12 mouse cellular contexts compared by ENCODE assay signal in the genomic region with DNA sequence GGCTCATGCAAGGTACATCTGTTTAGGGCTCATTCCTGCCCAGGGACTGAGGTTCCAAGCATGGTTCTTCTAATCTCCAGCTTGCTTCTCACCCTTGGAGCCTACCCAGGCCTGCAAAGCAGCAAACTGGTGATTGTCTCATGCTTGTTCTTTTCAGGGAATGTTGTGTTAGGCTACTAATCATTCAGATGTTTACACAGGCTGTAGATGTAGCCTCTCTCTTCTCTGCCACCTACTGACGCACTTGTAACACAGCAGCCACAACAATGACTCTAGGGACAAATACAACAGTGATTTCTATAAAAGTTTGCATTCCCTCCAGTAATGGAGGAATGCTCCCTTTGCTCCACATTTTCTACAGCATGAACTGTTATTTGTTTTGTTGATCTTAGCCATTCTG. TPM values are rescaled to one million over a fixed set of nuclear protein-coding genes. Genes with fewer than 3 reads are reported as not detected.
DNase-seq lines count a peak whose midpoint lies in the region; ATAC-seq and TF ChIP-seq lines count a peak whose summit lies in the region.
"Had no signal": no experiment of that assay in that cellular context is flagged by ENCODE, and none has a peak within 500 bp of the region (broad histone marks: within the 10 kb centered on the region; RNA-seq: fewer than 3 reads in every experiment).

No protein-coding gene starts in this region.

- no peaks in the 10 kb centered on the region for H3K27me3 ChIP-seq in forebrain, embryonic 13.5 days
- H3K27me3 ChIP-seq in forebrain, embryonic 12.5 days, result no peaks in the 10 kb centered on the region
- no peaks in the 10 kb centered on the region for H3K27me3 ChIP-seq in liver, embryonic 14.5 days (ENCODE audit: control insufficient read depth, insufficient read depth, low read length)
- H3K27me3 ChIP-seq in liver, embryonic 11.5 days (replicated peaks; ENCODE audit: control insufficient read depth, insufficient read depth, low read length), result no peaks in the 10 kb centered on the region
- H3K27me3 ChIP-seq: limb, embryonic 15.5 days; neural tube, embryonic 13.5 days had no signal

- no peak for DNase-seq in liver, embryonic 14.5 days (ENCODE audit: low read depth in 3 of 3, low spot score in 3 of 3)
- DNase-seq in liver, embryonic 11.5 days (ENCODE audit: low spot score), result no peak
- peak; percentile 64 for DNase-seq in embryo, embryonic 10 days (ENCODE audit: low spot score)
- peak; percentile 17 for DNase-seq in retina, postnatal 1 day
- DNase-seq in kidney, adult 18-20 months, result no peak
- no peak for DNase-seq in adrenal gland, postnatal 4 days (ENCODE audit: low spot score in 2 of 2)

- no peak overlapping the region for H3K4me2 ChIP-seq in forebrain, embryonic 13.5 days
- H3K4me2 ChIP-seq in forebrain, embryonic 12.5 days, result no peak overlapping the region
- no peak overlapping the region for H3K4me2 ChIP-seq in liver, embryonic 14.5 days (ENCODE audit: low read depth)
- no peak overlapping the region for H3K4me2 ChIP-seq in liver, embryonic 11.5 days
- H3K4me2 ChIP-seq: limb, embryonic 15.5 days; neural tube, embryonic 13.5 days had no signal

- no peaks in the 10 kb centered on the region for H3K4me1 ChIP-seq in forebrain, embryonic 13.5 days
- H3K4me1 ChIP-seq in forebrain, embryonic 12.5 days, result no peaks in the 10 kb centered on the region
- H3K4me1 ChIP-seq in liver, embryonic 14.5 days (replicated peaks; ENCODE audit: control insufficient read depth in 2 of 2, insufficient read depth in 2 of 2, low read length in 1 of 2), result no peaks in the 10 kb centered on the region
- H3K4me1 ChIP-seq in liver, embryonic 11.5 days (replicated peaks; ENCODE audit: control insufficient read depth, insufficient read depth, low read length), result no peaks in the 10 kb centered on the region
- H3K4me1 ChIP-seq: limb, embryonic 15.5 days; neural tube, embryonic 13.5 days had no signal

- no peak for TF ChIP-seq EP300 in liver, embryonic 14.5 days (IDR thresholded peaks at IDR 0.05; ENCODE audit: low read depth)

- no peak overlapping the region for H3K9ac ChIP-seq in forebrain, embryonic 13.5 days
- no peak overlapping the region for H3K9ac ChIP-seq in forebrain, embryonic 12.5 days
- H3K9ac ChIP-seq in liver, embryonic 14.5 days (replicated peaks), result no peak overlapping the region
- no peak overlapping the region for H3K9ac ChIP-seq in liver, embryonic 11.5 days (ENCODE audit: low read depth, low read length)
- H3K9ac ChIP-seq: limb, embryonic 15.5 days; neural tube, embryonic 13.5 days had no signal

- whole genome bisulfite sequencing in forebrain, embryonic 13.5 days, result 33% methylated on average over 1 of the region's 1 CpGs
- 25% methylated on average over 1 of the region's 1 CpGs for WGBS in forebrain, embryonic 12.5 days
- 33% methylated on average over 1 of the region's 1 CpGs for WGBS in liver, embryonic 14.5 days (ENCODE audit: insufficient replicate concordance)
- 31% methylated on average over 1 of the region's 1 CpGs for WGBS in liver, embryonic 11.5 days

- H3K27ac ChIP-seq in forebrain, embryonic 13.5 days, result no peak overlapping the region
- no peak overlapping the region for H3K27ac ChIP-seq in forebrain, embryonic 12.5 days
- H3K27ac ChIP-seq in liver, embryonic 14.5 days, result no peak overlapping the region
- no peak overlapping the region for H3K27ac ChIP-seq in liver, embryonic 11.5 days (ENCODE audit: low read depth, low read length)
- H3K27ac ChIP-seq: limb, embryonic 15.5 days; neural tube, embryonic 13.5 days had no signal

- TF ChIP-seq CTCF in liver, embryonic 14.5 days (IDR thresholded peaks at IDR 0.05; ENCODE audit: low read depth), result peak; percentile 57

- ATAC-seq in forebrain, embryonic 13.5 days, result 0 out of 2 replicates have a peak, but pooled peaks have one; percentile 33
- ATAC-seq in forebrain, embryonic 12.5 days (ENCODE audit: low FRiP score), result no peak
- no peak for ATAC-seq in liver, embryonic 14.5 days (ENCODE audit: insufficient read depth)
- ATAC-seq in liver, embryonic 11.5 days (replicated peaks; ENCODE audit: low FRiP score), result no peak; the same call in 1 of the 2 replicates

- no peak overlapping the region for H3K4me3 ChIP-seq in forebrain, embryonic 13.5 days
- no peak overlapping the region for H3K4me3 ChIP-seq in forebrain, embryonic 12.5 days (replicated peaks)
- no peak overlapping the region for H3K4me3 ChIP-seq in liver, embryonic 14.5 days (ENCODE audit: insufficient read depth in 1 of 2, low read depth in 2 of 2, low read length in 2 of 2)
- H3K4me3 ChIP-seq in liver, embryonic 11.5 days (ENCODE audit: low read depth, low read length), result no peak overlapping the region
- H3K4me3 ChIP-seq: limb, embryonic 15.5 days; neural tube, embryonic 13.5 days had no signal

- no peaks in the 10 kb centered on the region for H3K9me3 ChIP-seq in forebrain, embryonic 13.5 days (replicated peaks)
- no peaks in the 10 kb centered on the region for H3K9me3 ChIP-seq in forebrain, embryonic 12.5 days
- no peaks in the 10 kb centered on the region for H3K9me3 ChIP-seq in liver, embryonic 14.5 days (ENCODE audit: control insufficient read depth, low read length)
- H3K9me3 ChIP-seq in liver, embryonic 11.5 days (ENCODE audit: control insufficient read depth, low read length), result no peaks in the 10 kb centered on the region
- H3K9me3 ChIP-seq: limb, embryonic 15.5 days; neural tube, embryonic 13.5 days had no signal

- H3K36me3 ChIP-seq in forebrain, embryonic 13.5 days (ENCODE audit: poor library complexity, severe bottlenecking), result no peaks in the 10 kb centered on the region
- H3K36me3 ChIP-seq in forebrain, embryonic 12.5 days (replicated peaks), result no peaks in the 10 kb centered on the region
- H3K36me3 ChIP-seq in liver, embryonic 14.5 days (replicated peaks; ENCODE audit: control insufficient read depth, insufficient read depth, low read depth), result no peaks in the 10 kb centered on the region
- H3K36me3 ChIP-seq in liver, embryonic 11.5 days (ENCODE audit: control insufficient read depth, insufficient read depth, low read length), result no peaks in the 10 kb centered on the region
- H3K36me3 ChIP-seq: limb, embryonic 15.5 days; neural tube, embryonic 13.5 days had no signal

RNA-seq across cellular contexts. Expression of a gene that starts 11.7 kb away (rescaled TPM):
- polyA plus RNA-seq in forebrain, embryonic 13.5 days (2015; fragmentation: Nextera tagmentation; extraction: Ambion mirVana), result not detected in 2 replicates
- not detected in 2 replicates for polyA plus RNA-seq in forebrain, embryonic 12.5 days (2016; fragmentation: Nextera tagmentation; extraction: Ambion mirVana)
- not detected in 2 replicates for polyA plus RNA-seq in liver, embryonic 14.5 days (2012; rRNA removed)
- not detected in 2 replicates for polyA plus RNA-seq in liver, embryonic 14.5 days (2014; fragmentation: Nextera tagmentation; extraction: Ambion mirVana)
- polyA plus RNA-seq in liver, embryonic 11.5 days (2014; fragmentation: Nextera tagmentation; extraction: Ambion mirVana), result not detected in 2 replicates
- total RNA-seq in adrenal gland, postnatal 4 days (2021), result not detected
- polyA plus RNA-seq: C2C12; limb, embryonic 15.5 days; neural tube, embryonic 13.5 days; stomach, embryonic 16.5 days had no signal

RNA-seq across cellular contexts. Expression of a gene that starts 23.6 kb away (rescaled TPM):
- polyA plus RNA-seq in forebrain, embryonic 13.5 days (2015; fragmentation: Nextera tagmentation; extraction: Ambion mirVana), result 108 and 110 TPM in 2 replicates
- polyA plus RNA-seq in forebrain, embryonic 12.5 days (2016; fragmentation: Nextera tagmentation; extraction: Ambion mirVana), result 104 and 115 TPM in 2 replicates
- 14.1 and 15.4 TPM in 2 replicates for polyA plus RNA-seq in liver, embryonic 14.5 days (2012; rRNA removed)
- polyA plus RNA-seq in liver, embryonic 14.5 days (2014; fragmentation: Nextera tagmentation; extraction: Ambion mirVana), result 30.0 and 31.5 TPM in 2 replicates
- 65.3 and 73.3 TPM in 2 replicates for polyA plus RNA-seq in liver, embryonic 11.5 days (2014; fragmentation: Nextera tagmentation; extraction: Ambion mirVana)
- total RNA-seq in adrenal gland, postnatal 4 days (2021), result 10 to 100 TPM; 71.9 to 75.0 TPM

RNA-seq across cellular contexts. Expression of a gene that starts 32.4 kb away (rescaled TPM):
- not detected in 2 replicates for polyA plus RNA-seq in forebrain, embryonic 13.5 days (2015; fragmentation: Nextera tagmentation; extraction: Ambion mirVana)
- 0.11 and 0.12 TPM in 2 replicates for polyA plus RNA-seq in forebrain, embryonic 12.5 days (2016; fragmentation: Nextera tagmentation; extraction: Ambion mirVana)
- 0.02 and 0.07 TPM in 2 replicates for polyA plus RNA-seq in liver, embryonic 14.5 days (2012; rRNA removed)
- 0.08 and 0.14 TPM in 2 replicates for polyA plus RNA-seq in liver, embryonic 14.5 days (2014; fragmentation: Nextera tagmentation; extraction: Ambion mirVana)
- polyA plus RNA-seq in liver, embryonic 11.5 days (2014; fragmentation: Nextera tagmentation; extraction: Ambion mirVana), result not detected in 2 replicates
- not detected for total RNA-seq in adrenal gland, postnatal 4 days (2021)
- polyA plus RNA-seq: C2C12; limb, embryonic 15.5 days; neural tube, embryonic 13.5 days; stomach, embryonic 16.5 days had no signal

RNA-seq across cellular contexts. Expression of a gene that starts 48.8 kb away (rescaled TPM):
- not detected in 2 replicates for polyA plus RNA-seq in forebrain, embryonic 13.5 days (2015; fragmentation: Nextera tagmentation; extraction: Ambion mirVana)
- polyA plus RNA-seq in forebrain, embryonic 12.5 days (2016; fragmentation: Nextera tagmentation; extraction: Ambion mirVana), result not detected in 2 replicates
- not detected in 2 replicates for polyA plus RNA-seq in liver, embryonic 14.5 days (2012; rRNA removed)
- not detected in 2 replicates for polyA plus RNA-seq in liver, embryonic 14.5 days (2014; fragmentation: Nextera tagmentation; extraction: Ambion mirVana)
- not detected in 2 replicates for polyA plus RNA-seq in liver, embryonic 11.5 days (2014; fragmentation: Nextera tagmentation; extraction: Ambion mirVana)
- not detected for total RNA-seq in adrenal gland, postnatal 4 days (2021)
- polyA plus RNA-seq: C2C12; limb, embryonic 15.5 days; neural tube, embryonic 13.5 days; stomach, embryonic 16.5 days had no signal

Comparison
In these comparisons a context has a peak if more than half of its experiments do, and no peak if none do; other contexts are left out.
1. DNase-seq: peak in embryo, embryonic 10 days (single experiment) and retina, postnatal 1 day (single experiment); none in liver, embryonic 14.5 days (0 of 3), liver, embryonic 11.5 days (single experiment), kidney, adult 18-20 months (single experiment) and adrenal gland, postnatal 4 days (0 of 2).